Mouse (Mus musculus): ENCODE measurements at regions not wholly inside any gene's neighbourhood (a gene's known extent, or its start where the extent isn't known, plus 50 kb on each side); places are given as distances from the start of the nearest gene placed in this dataset.

DNA sequence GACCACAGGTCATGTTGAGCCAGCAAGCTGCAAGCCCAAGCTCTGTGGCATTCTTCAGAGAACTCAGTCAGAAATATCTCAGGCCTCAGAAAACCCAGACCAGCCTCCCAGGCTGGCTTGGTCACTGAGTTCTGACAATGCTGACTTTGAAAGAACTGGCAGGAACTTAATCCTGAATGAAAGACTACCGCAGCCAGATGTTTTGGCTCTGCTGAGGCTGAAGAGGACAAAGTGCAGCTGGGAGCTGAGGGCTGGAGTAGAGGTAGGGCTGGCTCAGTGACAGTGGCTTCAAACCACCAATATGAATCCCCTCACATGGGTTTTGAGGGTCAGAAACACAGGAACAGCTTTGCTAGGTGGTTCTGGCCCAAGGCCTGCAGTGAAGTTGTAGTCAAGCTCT, 505.6 kb upstream of the Adam5 start:
- no peak for DNase-seq
- TF ChIP-seq POLR2A (IDR thresholded peaks at IDR 0.05; ENCODE audit: borderline replicate concordance, extremely low read depth, low read depth, low read length) (no peak), CTCF (IDR thresholded peaks at IDR 0.05; ENCODE audit: insufficient read depth, low read length) (no peak)
- Histone ChIP-seq H3K4me3 (replicated peaks; ENCODE audit: extremely low read depth, low read depth, low read length) (no peak overlapping the region), H3K4me1 (ENCODE audit: control insufficient read depth, insufficient read depth, low read length) (peaks cover 3% of the 10 kb centered on the region; the same call in 1 of the 2 replicates)
- 61% methylated on average over 1 of the region's 1 CpGs for WGBS

DNA sequence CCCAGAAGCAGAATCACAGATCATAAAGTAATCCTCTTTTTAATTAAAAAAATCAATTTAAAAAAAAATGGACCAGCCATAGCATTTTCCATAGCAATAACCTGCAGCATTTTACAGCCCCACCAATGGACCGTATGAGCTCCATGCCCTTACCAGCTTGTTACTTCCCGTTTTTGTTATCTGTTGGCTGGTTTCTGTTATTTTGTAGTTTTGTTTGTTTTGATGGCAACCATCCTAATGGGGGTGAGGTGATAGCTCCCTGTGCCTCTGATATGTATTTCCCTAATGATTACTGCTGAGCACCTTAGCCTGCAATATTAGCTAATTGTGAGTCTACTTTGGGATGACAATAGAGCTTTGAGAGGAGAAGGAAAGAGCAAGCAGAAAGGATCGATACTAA, 504.1 kb upstream of the Adam5 start:
- TF ChIP-seq POLR2A (IDR thresholded peaks at IDR 0.05; ENCODE audit: borderline replicate concordance, extremely low read depth, low read depth, low read length) (no peak), CTCF (IDR thresholded peaks at IDR 0.05; ENCODE audit: insufficient read depth, low read length) (no peak)
- 58% methylated on average over 3 of the region's 3 CpGs for WGBS
- Histone ChIP-seq H3K4me1 (ENCODE audit: control insufficient read depth, insufficient read depth, low read length) (peaks cover 3% of the 10 kb centered on the region; the same call in 1 of the 2 replicates), H3K4me3 (replicated peaks; ENCODE audit: extremely low read depth, low read depth, low read length) (no peak overlapping the region)
- DNase-seq = no peak

DNA sequence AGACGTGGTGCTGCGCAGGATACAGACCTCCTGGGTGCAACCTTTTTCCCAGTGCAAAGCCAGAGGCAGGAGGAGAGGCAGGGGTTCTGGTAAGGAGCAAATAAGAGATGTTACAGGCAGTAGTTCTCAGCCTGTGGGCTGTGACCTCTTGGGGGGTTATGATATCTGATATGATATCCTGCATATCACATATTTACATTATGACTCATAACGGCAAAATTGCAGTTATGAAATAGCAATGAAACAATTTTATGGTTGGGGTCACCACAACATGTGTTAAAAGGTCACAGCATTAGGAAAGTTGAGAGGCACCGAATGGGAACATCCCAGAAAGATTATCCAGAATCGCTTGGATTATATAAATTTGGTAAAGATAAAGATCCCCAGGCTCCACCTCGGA, 502.8 kb upstream of the Adam5 start:
- Histone ChIP-seq H3K4me3 (replicated peaks; ENCODE audit: extremely low read depth, low read depth, low read length) (no peak overlapping the region), H3K4me1 (ENCODE audit: control insufficient read depth, insufficient read depth, low read length) (peaks cover 3% of the 10 kb centered on the region; the same call in 1 of the 2 replicates)
- TF ChIP-seq CTCF (IDR thresholded peaks at IDR 0.05; ENCODE audit: insufficient read depth, low read length) = no peak
- TF ChIP-seq POLR2A (IDR thresholded peaks at IDR 0.05; ENCODE audit: borderline replicate concordance, extremely low read depth, low read depth, low read length) = no peak
- no peak for DNase-seq
- 81% methylated on average over 6 of the region's 6 CpGs for WGBS

- H3K4me3 ChIP-seq (replicated peaks; ENCODE audit: extremely low read depth, low read depth, low read length) = no peak overlapping the region
- no peak for DNase-seq
- TF ChIP-seq POLR2A (IDR thresholded peaks at IDR 0.05; ENCODE audit: borderline replicate concordance, extremely low read depth, low read depth, low read length) (no peak), CTCF (IDR thresholded peaks at IDR 0.05; ENCODE audit: insufficient read depth, low read length) (no peak)
- WGBS = 52% methylated on average over 12 of the region's 12 CpGs
- peaks cover 2% of the 10 kb centered on the region; the same call in 1 of the 2 replicates for H3K4me1 ChIP-seq (ENCODE audit: control insufficient read depth, insufficient read depth, low read length)
Measured at GRCm38 (mm10) chr8:25326257-25326656, 502.1 kb upstream of the Adam5 start.

GRCm38 (mm10) chr8:25324731-25325130, 500.6 kb upstream of the Adam5 start:
- 76% methylated on average over 9 of the region's 9 CpGs for whole genome bisulfite sequencing
- Histone ChIP-seq H3K4me3 (replicated peaks; ENCODE audit: extremely low read depth, low read depth, low read length) (no peak overlapping the region), H3K4me1 (ENCODE audit: control insufficient read depth, insufficient read depth, low read length) (no peaks in the 10 kb centered on the region)
- no peak for DNase-seq
- TF ChIP-seq POLR2A (IDR thresholded peaks at IDR 0.05; ENCODE audit: borderline replicate concordance, extremely low read depth, low read depth, low read length) (no peak), CTCF (IDR thresholded peaks at IDR 0.05; ENCODE audit: insufficient read depth, low read length) (no peak)

DNA sequence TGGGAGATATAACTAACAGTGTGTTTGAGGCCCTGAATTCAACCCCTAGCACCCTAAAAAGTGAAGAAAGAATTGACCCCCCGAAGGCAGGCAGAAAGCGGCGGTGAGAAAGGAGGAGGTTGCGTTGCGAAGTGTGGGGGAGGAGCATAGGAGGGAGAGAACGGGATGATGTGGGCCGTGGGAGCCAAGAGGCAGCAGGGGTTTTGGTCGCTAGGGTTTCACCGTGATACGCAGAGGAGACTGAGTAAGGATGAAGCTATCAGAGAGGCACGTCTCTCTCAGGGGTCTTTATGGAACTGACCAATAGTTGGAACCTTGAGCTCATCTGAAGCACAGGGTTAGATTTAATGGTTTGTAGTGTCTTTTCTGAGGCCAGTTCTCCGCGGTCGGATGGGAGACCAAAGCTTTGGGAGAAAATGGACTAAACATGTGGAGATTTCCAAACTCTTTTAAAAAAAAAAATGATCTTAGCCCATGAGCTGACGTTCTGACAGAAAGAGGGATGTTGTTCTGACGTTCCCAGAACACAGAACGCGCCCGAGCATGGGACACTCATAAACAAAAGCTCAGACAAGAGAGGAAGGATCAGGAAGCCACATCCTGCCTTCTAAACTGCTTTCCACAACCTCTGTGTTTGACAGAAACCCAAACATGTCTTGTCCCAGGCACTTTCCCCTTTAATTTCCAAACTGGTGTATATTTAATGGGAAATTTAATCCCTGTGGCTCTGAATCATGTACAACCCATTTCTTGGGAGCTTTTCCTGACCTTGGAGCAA, 499.7 kb upstream of the Adam5 start:
- no peak overlapping the region for H3K4me3 ChIP-seq (replicated peaks; ENCODE audit: extremely low read depth, low read depth, low read length)
- TF ChIP-seq POLR2A (IDR thresholded peaks at IDR 0.05; ENCODE audit: borderline replicate concordance, extremely low read depth, low read depth, low read length) (no peak), CTCF (IDR thresholded peaks at IDR 0.05; ENCODE audit: insufficient read depth, low read length) (no peak)
- DNase-seq = no peak
- no peaks in the 10 kb centered on the region for H3K4me1 ChIP-seq (ENCODE audit: control insufficient read depth, insufficient read depth, low read length)
- 44% methylated on average over 19 of the region's 19 CpGs for WGBS

GRCm38 (mm10) chr8:25316383-25316782, 492.2 kb upstream of the Adam5 start:
- WGBS = 79% methylated on average over 4 of the region's 4 CpGs
- no peak for DNase-seq
- Histone ChIP-seq H3K4me3 (replicated peaks; ENCODE audit: extremely low read depth, low read depth, low read length) (no peak overlapping the region), H3K4me1 (ENCODE audit: control insufficient read depth, insufficient read depth, low read length) (no peaks in the 10 kb centered on the region)
- no peak for TF ChIP-seq POLR2A (IDR thresholded peaks at IDR 0.05; ENCODE audit: borderline replicate concordance, extremely low read depth, low read depth, low read length)
- no peak for TF ChIP-seq CTCF (IDR thresholded peaks at IDR 0.05; ENCODE audit: insufficient read depth, low read length)

DNA sequence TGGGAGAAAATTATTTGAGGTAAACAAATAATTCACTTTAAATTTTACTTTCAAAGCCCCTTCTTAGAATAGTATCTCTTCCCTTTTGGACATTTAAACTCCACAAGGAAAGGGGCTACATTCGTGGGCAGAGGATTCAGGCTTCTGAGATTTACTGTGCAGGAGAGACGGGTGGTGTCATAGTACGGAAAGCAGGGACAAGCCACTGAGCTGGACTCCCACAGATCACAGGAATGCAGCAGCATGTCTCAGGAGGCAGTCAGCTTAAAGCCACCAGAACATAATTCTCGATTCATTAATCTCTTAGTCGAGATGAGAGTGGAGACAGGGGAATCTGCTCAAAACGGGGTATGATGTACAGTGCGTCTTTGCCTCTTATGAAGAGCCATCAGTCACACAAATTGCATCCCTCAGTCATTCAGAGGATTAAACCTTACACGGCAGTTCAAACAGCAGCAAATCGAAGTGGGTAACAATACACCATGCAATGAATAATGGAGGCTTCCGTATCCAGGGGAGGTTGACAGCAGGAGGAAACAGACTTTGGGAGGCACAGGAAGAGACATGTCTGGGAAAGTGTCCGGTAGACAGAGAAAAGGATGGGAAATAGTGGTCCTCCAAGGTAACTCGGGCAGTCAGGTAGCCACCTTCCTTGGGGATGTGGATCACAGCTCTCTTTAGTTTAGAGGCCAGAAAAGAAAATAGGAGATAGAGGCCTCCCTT, 487.8 kb upstream of the Adam5 start:
- 47% methylated on average over 12 of the region's 12 CpGs for WGBS
- DNase-seq = no peak
- TF ChIP-seq POLR2A (IDR thresholded peaks at IDR 0.05; ENCODE audit: borderline replicate concordance, extremely low read depth, low read depth, low read length) = no peak
- no peak for TF ChIP-seq CTCF (IDR thresholded peaks at IDR 0.05; ENCODE audit: insufficient read depth, low read length)
- Histone ChIP-seq H3K4me3 (replicated peaks; ENCODE audit: extremely low read depth, low read depth, low read length) (no peak overlapping the region), H3K4me1 (ENCODE audit: control insufficient read depth, insufficient read depth, low read length) (no peaks in the 10 kb centered on the region)

DNA sequence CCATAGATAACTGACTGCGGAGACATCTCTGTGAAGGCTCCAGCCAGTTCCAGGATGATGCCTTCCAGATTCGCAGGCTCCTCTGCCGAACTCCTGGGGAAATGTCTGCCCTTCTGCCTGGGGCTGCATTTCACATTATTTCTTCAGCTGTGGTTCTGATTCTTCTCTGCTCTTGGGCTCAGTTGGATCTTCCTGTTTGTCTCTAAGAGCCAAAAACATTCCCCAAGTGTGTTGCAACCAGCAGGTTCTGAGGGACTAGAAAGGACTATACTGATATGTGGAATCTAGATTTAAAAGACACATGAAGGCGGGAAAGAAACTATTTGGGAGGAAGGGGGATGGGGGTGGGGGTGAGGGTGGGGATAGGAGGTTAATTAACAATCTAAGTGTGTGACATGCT, 483.8 kb upstream of the Adam5 start:
- WGBS = 75% methylated on average over 4 of the region's 4 CpGs
- TF ChIP-seq POLR2A (IDR thresholded peaks at IDR 0.05; ENCODE audit: borderline replicate concordance, extremely low read depth, low read depth, low read length) (no peak), CTCF (IDR thresholded peaks at IDR 0.05; ENCODE audit: insufficient read depth, low read length) (no peak)
- no peak for DNase-seq
- no peak overlapping the region for H3K4me3 ChIP-seq (replicated peaks; ENCODE audit: extremely low read depth, low read depth, low read length)
- no peaks in the 10 kb centered on the region for H3K4me1 ChIP-seq (ENCODE audit: control insufficient read depth, insufficient read depth, low read length)

GRCm38 (mm10) chr8:25307511-25307910, 483.3 kb upstream of the Adam5 start:
- TF ChIP-seq CTCF (IDR thresholded peaks at IDR 0.05; ENCODE audit: insufficient read depth, low read length) (no peak), POLR2A (IDR thresholded peaks at IDR 0.05; ENCODE audit: borderline replicate concordance, extremely low read depth, low read depth, low read length) (no peak)
- Histone ChIP-seq H3K4me1 (ENCODE audit: control insufficient read depth, insufficient read depth, low read length) (no peaks in the 10 kb centered on the region), H3K4me3 (replicated peaks; ENCODE audit: extremely low read depth, low read depth, low read length) (no peak overlapping the region)
- DNase-seq = no peak
- WGBS = 80% methylated on average over 11 of the region's 11 CpGs

Data from lung, adult 2 months (tissue).